13 mouse cellular contexts compared by ENCODE assay signal in genomic region chr10:43977353-43977752, GRCm38 (mm10).
DNase-seq lines count a peak whose midpoint lies in the region; ATAC-seq and TF ChIP-seq lines count a peak whose summit lies in the region.
"Had no signal": no experiment of that assay in that cellular context is flagged by ENCODE, and none has a peak within 500 bp of the region (broad histone marks: within the 10 kb centered on the region; RNA-seq: fewer than 3 reads in every experiment).

No protein-coding gene starts in this region.

- no peaks in the 10 kb centered on the region for H3K4me1 ChIP-seq in kidney, embryonic 16.5 days (ENCODE audit: insufficient read depth, low read length)
- H3K4me1 ChIP-seq in stomach, postnatal 0 days (replicated peaks; ENCODE audit: control insufficient read depth, insufficient read depth), result no peaks in the 10 kb centered on the region
- H3K4me1 ChIP-seq: embryonic facial prominence, embryonic 13.5 days; limb, embryonic 10.5 days had no signal

- TF ChIP-seq CTCF in stomach, postnatal 0 days (IDR thresholded peaks at IDR 0.05; ENCODE audit: low read depth), result no peak

- no peak for TF ChIP-seq EP300 in stomach, postnatal 0 days (optimal IDR thresholded peaks at IDR 0.05)

- ATAC-seq in kidney, embryonic 16.5 days (ENCODE audit: low FRiP score, low TSS enrichment), result no peak
- ATAC-seq in stomach, postnatal 0 days (ENCODE audit: low FRiP score, low TSS enrichment), result peak; percentile 97
- ATAC-seq: forebrain, embryonic 16.5 days had no signal

- WGBS in kidney, embryonic 16.5 days, result 67% methylated on average over 3 of the region's 3 CpGs
- 57% methylated on average over 3 of the region's 3 CpGs for WGBS in stomach, postnatal 0 days

- H3K27me3 ChIP-seq in kidney, embryonic 16.5 days (ENCODE audit: insufficient read depth, low read length), result no peaks in the 10 kb centered on the region
- H3K27me3 ChIP-seq in stomach, postnatal 0 days (ENCODE audit: control insufficient read depth, insufficient read depth, low read length), result no peaks in the 10 kb centered on the region
- H3K27me3 ChIP-seq: embryonic facial prominence, embryonic 13.5 days had no signal

- H3K4me2 ChIP-seq in kidney, embryonic 16.5 days (replicated peaks; ENCODE audit: low read depth, low read length), result no peak overlapping the region
- no peak overlapping the region for H3K4me2 ChIP-seq in stomach, postnatal 0 days (replicated peaks; ENCODE audit: low read depth)
- H3K4me2 ChIP-seq: embryonic facial prominence, embryonic 13.5 days had no signal

- H3K9me3 ChIP-seq in kidney, embryonic 16.5 days (ENCODE audit: low read length), result no peaks in the 10 kb centered on the region
- no peaks in the 10 kb centered on the region for H3K9me3 ChIP-seq in stomach, postnatal 0 days (ENCODE audit: control insufficient read depth, low read length)
- H3K9me3 ChIP-seq: embryonic facial prominence, embryonic 13.5 days; G1E; limb, embryonic 10.5 days had no signal

- H3K36me3 ChIP-seq in kidney, embryonic 16.5 days (ENCODE audit: insufficient read depth, low read length), result no peaks in the 10 kb centered on the region
- H3K36me3 ChIP-seq in stomach, postnatal 0 days (ENCODE audit: control insufficient read depth, insufficient read depth, low read length), result no peaks in the 10 kb centered on the region
- H3K36me3 ChIP-seq: embryonic facial prominence, embryonic 13.5 days; limb, embryonic 10.5 days had no signal

- H3K4me3 ChIP-seq in kidney, embryonic 16.5 days (ENCODE audit: low read length), result no peak overlapping the region
- no peak overlapping the region for H3K4me3 ChIP-seq in stomach, postnatal 0 days (ENCODE audit: low read depth, low read length)
- H3K4me3 ChIP-seq: embryonic facial prominence, embryonic 13.5 days; limb, embryonic 10.5 days had no signal

- peak; percentile 36 for DNase-seq in kidney, adult 18-20 months
- peak; percentile 87 for DNase-seq in adipocyte (ENCODE audit: low spot score)
- DNase-seq in kidney, adult 9 months, result peak; percentile 80
- peak; percentile 79 for DNase-seq in stomach, postnatal 0 days (ENCODE audit: low spot score)
- no peak for DNase-seq in thymus, postnatal 36 days
- no peak for DNase-seq in T-cell, adult 2 months (ENCODE audit: low spot score)
- DNase-seq: cerebellum, postnatal 14 days had no signal

- H3K9ac ChIP-seq in kidney, embryonic 16.5 days (replicated peaks; ENCODE audit: low read length), result no peak overlapping the region
- no peak overlapping the region for H3K9ac ChIP-seq in stomach, postnatal 0 days (ENCODE audit: low read length)
- H3K9ac ChIP-seq: embryonic facial prominence, embryonic 13.5 days had no signal

- H3K27ac ChIP-seq in kidney, embryonic 16.5 days (ENCODE audit: low read length), result no peak overlapping the region
- H3K27ac ChIP-seq in stomach, postnatal 0 days (replicated peaks), result no peak overlapping the region
- H3K27ac ChIP-seq: embryonic facial prominence, embryonic 13.5 days; limb, embryonic 10.5 days; macrophage had no signal

Comparison
In these comparisons a context has a peak if more than half of its experiments do, and no peak if none do; other contexts are left out.
1. DNase-seq: peak in kidney, adult 18-20 months (single experiment), adipocyte (single experiment), kidney, adult 9 months (single experiment) and stomach, postnatal 0 days (single experiment); none in thymus, postnatal 36 days (0 of 2) and T-cell, adult 2 months (single experiment).